Mouse (Mus musculus) activated CD4-positive, CD25-positive, alpha-beta regulatory T cell, adult 4 months (primary cell): Measurements from ENCODE around the gene Nxnl2. TPM values are rescaled to one million over a fixed set of nuclear protein-coding genes. Genes with fewer than 3 reads are reported as not detected.

Experiments used
- polyA plus RNA-seq, 2 experiments: library from polyadenylated mRNA; unstranded; fragments of 100-300 nt; shearing (Covaris generic); gene quantifications; one replicate each; pipeline ENCODE4 v1.2.1; 2017

The Nxnl2 gene
- polyA plus RNA-seq, 2 experiments from 2014 or later = 0.34 to 0.42 TPM

Other genes starting within 250 kb of the Nxnl2 start
- 10 to 100 TPM; 39.4 to 46.3 TPM for gene Spin1, start 70.1 kb upstream of the Nxnl2 start, polyA plus RNA-seq
- gene S1pr3, start 237.6 kb downstream of the Nxnl2 start, polyA plus RNA-seq = under 1 TPM in 1 of 2 experiments, not detected in 1; 0.17 TPM